Mouse (Mus musculus) CD4-positive, CD25-positive, alpha-beta regulatory T cell, adult 2 months (primary cell): ENCODE results near the gene Ints7.
A peak's percentile ranks its signal among the peaks of the same experiment; 100 is the strongest.

Experiments used
- DNase-seq: peaks from one replicate; pipeline ENCODE4 v3.0.0-alpha.2; 2012; ENCODE audit warnings: low read depth, low spot score

Gene Ints7

DNA sequence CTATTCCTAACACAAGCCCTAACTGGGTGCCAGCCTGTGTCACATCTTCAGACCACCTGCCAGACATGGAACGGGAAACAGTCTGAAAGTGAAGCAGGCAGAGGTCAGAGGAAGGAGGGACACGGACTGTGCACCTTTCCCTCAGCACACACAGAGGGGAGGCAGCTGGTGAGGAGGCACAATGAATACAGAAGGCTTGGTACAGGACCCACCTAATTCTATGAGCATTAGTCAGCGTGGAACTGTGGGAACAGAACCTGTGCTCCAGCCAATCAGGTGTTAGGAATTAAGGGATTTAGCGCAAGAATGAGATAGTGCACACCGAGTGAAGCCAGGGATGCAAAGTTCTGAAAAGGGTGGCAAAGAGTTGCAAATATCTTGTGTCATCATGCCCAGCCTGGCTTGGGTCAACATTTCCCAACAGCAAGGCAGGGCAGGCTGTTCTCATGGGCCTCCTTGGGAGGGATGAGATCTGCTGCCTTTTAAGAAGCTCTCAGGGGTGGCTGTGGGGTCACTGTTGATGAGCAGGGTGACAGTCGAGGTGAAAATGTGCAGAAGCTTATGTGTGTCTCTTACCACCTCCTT lies 57.2 kb downstream of the Ints7 start:
- DNase-seq = no peak

DNA sequence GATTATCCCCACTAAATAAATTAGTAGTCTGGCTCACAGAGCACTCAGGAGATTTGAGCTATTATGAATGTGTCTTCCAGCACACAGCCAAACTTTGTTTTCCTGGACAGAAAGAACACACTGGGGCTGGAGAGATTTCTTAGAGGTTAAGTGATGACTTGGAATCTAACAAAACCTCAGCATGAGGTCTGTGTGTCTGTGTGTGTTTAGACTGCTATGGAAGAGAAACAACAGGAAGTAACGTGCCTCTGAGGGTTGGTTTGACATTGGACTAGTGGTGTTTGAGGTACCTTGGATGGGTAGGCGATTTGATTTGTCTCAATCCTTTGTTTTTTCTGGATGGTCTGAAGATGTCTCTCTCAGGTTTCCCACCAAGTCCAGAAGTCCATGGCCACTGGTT lies 58.7 kb downstream of the Ints7 start:
- DNase-seq = no peak

GRCm38 (mm10) chr1:191638404-191638803 lies 63.0 kb downstream of the Ints7 start:
- no peak for DNase-seq

GRCm38 (mm10) chr1:191639200-191639807 lies 63.9 kb downstream of the Ints7 start:
- no peak for DNase-seq

- no peak for DNase-seq
Observed at GRCm38 (mm10) chr1:191640146-191640545, 64.7 kb downstream of the Ints7 start.

DNA sequence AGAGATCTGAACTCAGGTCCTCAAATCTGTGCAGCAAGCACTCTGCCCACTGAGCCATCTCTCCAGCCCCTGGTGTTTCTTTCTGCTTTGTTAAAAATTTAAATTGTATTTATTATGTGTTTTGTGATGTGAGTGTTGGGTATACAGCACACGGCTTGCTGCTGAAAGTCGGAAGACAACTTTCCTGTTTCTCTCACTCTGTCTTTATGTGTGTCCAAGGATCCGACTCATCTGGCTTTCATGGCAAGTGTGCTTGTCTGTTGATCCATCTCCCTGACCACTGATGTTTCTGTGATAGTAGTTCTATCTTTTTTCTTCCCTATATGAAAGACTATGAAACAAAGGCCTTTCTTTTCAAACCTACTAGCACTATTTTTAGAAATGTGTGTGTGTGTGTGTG lies 65.4 kb downstream of the Ints7 start:
- no peak for DNase-seq

GRCm38 (mm10) chr1:191641438-191641837 lies 66.0 kb downstream of the Ints7 start:
- DNase-seq = no peak

GRCm38 (mm10) chr1:191642903-191643302 lies 67.5 kb downstream of the Ints7 start:
- no peak for DNase-seq

GRCm38 (mm10) chr1:191645921-191646320 lies 70.5 kb downstream of the Ints7 start:
- no peak for DNase-seq

DNA sequence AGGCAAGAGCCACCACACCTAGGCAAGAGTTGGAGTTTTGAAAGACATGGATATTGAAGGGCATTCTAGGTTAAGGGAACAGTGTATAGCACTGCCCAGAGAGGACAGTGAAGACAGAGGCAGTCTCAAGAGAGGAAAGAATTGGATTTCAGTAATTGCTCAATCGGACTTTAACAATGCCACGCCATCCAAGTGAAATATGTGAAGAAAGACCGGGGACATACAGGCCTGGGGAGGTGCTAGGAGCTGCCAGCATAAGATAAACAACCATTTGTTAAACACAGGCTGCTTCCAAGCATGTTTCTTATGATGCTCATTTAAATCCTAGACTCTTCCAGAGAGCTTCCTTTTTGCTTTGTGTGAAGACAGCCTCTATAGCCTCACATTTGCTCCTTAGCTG lies 72.2 kb downstream of the Ints7 start:
- no peak for DNase-seq

DNA sequence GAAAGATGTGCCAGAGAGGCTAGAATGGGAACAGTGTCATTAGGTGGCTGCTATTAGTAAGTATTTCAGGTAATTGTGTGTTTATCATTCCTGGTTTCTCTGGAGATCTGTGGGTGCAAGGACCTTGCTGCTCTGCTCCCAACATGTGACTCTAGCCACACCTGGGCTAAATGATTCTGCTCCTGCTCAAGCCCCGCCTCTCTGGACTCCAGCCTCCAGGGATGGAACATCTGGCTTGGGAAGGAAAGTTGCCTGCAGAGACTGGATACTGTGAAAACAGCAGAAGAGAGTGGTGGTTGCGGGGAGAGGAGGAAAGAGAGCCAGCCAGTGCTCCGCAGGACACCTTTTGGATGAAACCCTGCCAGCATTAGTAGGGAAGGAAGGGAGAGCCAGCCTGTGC lies 84.0 kb downstream of the Ints7 start:
- DNase-seq = no peak

DNA sequence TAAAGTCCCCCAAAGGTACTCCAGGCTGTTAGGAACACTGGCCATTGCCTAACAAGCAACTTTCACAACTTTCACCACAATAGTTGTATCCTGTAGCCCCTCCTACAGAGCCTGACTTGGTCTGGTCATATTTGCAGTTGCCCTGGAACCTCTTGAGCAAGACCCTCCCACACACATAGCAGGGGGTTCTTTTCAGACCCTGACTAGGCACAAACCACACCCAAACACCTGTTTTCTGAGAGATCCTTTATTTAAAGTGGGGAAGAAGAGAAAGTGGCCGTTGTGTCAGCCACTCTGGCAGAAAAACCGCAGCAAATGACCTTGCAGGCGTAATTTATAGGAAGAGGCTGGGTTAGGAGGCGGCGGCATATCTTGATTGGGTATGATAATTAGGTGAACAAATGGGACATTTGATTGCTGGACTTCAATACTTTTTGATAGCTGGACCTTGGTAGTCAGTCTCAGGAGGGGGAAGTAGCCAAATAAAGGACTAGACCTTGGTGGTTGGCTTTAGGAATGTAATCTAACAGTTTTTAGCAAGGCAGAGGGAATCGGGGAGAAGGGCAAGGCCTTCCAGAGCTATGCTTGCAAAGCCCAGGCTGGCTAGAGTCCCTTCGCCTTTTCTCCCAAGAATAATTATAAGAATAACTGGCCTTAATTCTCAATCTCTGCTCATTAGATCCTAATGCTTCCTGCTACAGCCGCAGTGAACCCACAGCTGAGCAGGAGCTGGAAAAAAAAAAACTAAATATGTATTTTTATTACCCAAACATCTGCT lies 85.8 kb downstream of the Ints7 start:
- DNase-seq = no peak

GRCm38 (mm10) chr1:191662178-191662898 lies 86.9 kb downstream of the Ints7 start:
- DNase-seq = peak; percentile 15

DNA sequence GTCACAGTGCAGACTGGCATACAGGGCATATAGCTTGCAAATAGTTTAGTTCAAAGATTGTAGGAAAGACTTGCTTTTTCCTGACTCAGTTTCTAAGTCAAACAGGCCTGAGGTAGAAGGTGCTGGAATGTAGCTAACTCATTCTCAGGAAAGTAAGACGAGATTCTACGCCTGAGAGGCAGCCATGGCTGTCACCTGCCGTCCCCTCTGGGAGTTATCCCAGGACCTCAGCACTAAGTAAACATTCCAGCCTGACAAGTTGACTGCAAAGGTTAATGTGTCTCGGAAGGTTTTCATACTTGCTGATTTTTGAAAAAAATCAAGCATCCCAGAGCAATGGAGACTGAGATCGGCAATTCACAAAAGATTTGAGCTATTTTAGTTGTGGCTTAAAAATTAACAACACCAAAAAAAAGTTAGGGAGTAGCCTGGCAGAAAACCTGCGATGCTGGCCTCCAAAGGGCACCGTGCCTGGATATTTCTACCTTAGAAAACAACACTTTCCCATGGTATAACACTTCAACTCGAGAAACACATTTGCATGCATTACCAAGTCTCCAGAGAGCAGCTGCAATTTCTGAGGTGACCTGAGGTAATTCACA lies 87.6 kb downstream of the Ints7 start:
- DNase-seq = no peak

GRCm38 (mm10) chr1:191663603-191664002 lies 88.2 kb downstream of the Ints7 start:
- DNase-seq = no peak

DNA sequence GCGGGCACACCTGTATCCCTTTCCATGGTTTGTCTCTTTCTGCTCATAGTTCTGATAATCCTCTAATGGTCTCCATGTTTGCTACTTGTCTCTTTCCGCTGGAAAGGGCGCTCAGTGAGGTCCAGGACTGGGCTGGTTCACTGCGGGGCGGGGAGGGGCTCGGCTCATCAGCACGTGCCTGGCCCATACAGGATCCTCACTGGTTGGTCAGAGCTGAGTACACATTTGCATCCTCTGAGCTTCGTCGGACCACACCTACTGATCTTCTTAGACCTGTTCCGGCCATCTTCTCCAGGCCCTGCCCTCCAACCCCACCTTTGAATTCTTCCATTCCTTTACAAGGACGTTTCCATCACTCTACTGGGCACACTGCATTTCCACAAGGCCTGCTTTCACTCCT lies 90.9 kb downstream of the Ints7 start:
- no peak for DNase-seq

GRCm38 (mm10) chr1:191668030-191668429 lies 92.6 kb downstream of the Ints7 start:
- no peak for DNase-seq
